Mouse (Mus musculus) E14TG2a.4 (cell line): Measurements from ENCODE around the gene Nr6a1.

Source experiments
- CTCF ChIP-seq: conservative IDR thresholded peaks from 2 replicates; pipeline ENCODE4 v1.5.1; 2014; ENCODE audit warnings: low read length
- NANOG ChIP-seq: IDR thresholded peaks from 2 replicates; pipeline ENCODE4 v1.6.1; 2014; ENCODE audit warnings: borderline replicate concordance, low read length, mixed read lengths
- POU5F1 ChIP-seq: IDR thresholded peaks from 2 replicates; pipeline ENCODE4 v1.6.1; 2014; ENCODE audit warnings: low read length, borderline replicate concordance

DNA sequence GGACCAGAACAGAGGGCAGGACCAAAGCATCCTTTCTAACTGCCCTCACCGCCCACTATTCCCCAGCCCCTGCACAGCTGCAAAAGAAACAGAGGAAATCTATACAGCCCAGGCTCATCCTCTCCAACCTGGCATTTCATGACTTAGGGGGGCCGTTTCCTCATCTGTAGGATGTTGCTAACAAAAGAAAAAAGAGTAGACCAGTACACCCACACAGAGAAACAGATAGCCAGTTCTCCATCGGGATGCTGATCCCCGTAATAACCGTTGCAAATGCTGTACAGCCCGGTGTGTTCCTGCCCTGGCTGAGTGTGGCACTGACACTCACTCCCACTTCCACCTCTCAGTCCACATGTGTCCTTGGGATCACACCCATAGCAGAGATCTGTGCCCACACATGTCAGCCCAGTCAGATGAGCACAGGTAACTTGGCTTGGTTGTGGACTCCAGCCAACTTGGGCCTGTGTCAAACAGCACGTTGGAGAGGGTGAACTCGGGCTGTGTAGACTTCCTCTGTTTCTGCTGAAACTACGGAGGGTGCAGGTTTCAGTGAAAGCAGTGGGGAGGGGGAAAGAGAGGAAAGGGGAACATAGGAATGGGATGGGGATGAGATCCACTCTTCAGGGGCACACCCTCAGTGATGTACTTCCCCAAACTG lies 9.4 kb upstream of the Nr6a1 start:
- TF ChIP-seq CTCF (no peak), POU5F1 (no peak), NANOG (no peak)
